Mouse (Mus musculus) cortical plate, adult 2 months (tissue): ENCODE results near the gene Rpsa. TPM values are rescaled to one million over a fixed set of nuclear protein-coding genes. Genes with fewer than 3 reads are reported as not detected.

Source experiments
- H3K27ac ChIP-seq: fragments of 200-500 bp; 2 replicates; pipeline ENCODE4 v1.5.1; 2012; ENCODE audit warnings: low read length, control low read depth, inconsistent platforms; ENCODE audit not compliant: insufficient read depth
- H3K4me1 ChIP-seq: fragments of 200-500 bp; 2 replicates; pipeline ENCODE4 v1.6.1; 2011; ENCODE audit warnings: low read length; ENCODE audit not compliant: control insufficient read depth, insufficient read depth
- H3K4me3 ChIP-seq: fragments of 200-500 bp; 2 replicates; pipeline ENCODE4 v1.5.1; 2011; ENCODE audit warnings: mild to moderate bottlenecking, low read length, control low read depth; ENCODE audit not compliant: insufficient read depth
- CTCF ChIP-seq: fragments of 200-500 bp; IDR thresholded peaks from 2 replicates; pipeline ENCODE4 v1.5.1; 2011; ENCODE audit warnings: mild to moderate bottlenecking, control low read depth, low read length; ENCODE audit not compliant: insufficient read depth; ENCODE audit errors: extremely low read depth
- POLR2A ChIP-seq: fragments of 200-500 bp; IDR thresholded peaks from 2 replicates; pipeline ENCODE4 v1.6.1; 2011; ENCODE audit warnings: mild to moderate bottlenecking, low read length, control low read depth; ENCODE audit not compliant: insufficient read depth; ENCODE audit errors: extremely low read depth
- polyA plus RNA-seq: library from polyadenylated mRNA; depleted of rRNA; stranded (reverse); fragments of >200 nt; gene quantifications from 2 replicates; pipeline ENCODE4 v1.2.3, GENCODE M21; 2012

Gene Rpsa
- polyA plus RNA-seq, 1 experiment = 968 TPM

DNA sequence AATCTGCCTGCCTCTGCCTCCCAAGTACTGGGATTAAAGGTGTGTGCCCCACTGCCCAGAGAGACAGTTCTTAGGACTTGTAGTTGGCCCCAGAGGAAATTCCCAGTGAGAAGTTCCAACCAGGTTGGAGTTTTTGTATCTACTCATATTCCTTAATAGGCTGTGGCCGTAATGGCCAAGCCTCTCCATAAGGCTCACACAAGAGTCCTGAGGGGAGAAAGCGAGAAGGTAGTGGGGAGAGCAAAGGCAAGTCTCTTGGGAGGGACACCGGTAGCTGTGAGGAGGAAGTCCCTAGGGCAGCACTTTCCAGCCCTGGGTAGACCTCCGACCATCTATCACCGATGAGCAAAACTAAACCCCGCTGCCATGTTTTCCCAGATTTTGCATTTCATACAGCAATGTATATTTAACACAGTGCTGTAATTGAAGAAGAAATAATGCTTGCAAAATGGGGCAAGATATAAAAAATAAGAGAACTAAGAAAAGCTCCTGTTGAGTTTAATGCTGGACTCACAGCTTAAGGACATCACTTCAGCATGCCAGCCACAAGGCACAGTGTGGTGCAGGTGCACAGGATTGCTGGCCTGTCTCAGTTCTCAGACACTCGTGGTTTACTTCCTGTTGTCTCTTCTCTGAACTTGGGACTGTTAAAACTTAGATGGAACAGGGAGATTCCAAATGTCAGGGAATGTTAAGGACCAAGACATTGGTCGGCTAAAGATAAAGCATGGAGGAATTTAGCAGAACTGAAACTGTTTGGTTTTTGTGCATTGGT lies 5.7 kb downstream of the Rpsa start:
- no peak overlapping the region for H3K4me3 ChIP-seq
- no peak overlapping the region for H3K27ac ChIP-seq
- H3K4me1 ChIP-seq = peaks cover 7% of the 10 kb centered on the region
- no peak for TF ChIP-seq CTCF
- TF ChIP-seq POLR2A = no peak

DNA sequence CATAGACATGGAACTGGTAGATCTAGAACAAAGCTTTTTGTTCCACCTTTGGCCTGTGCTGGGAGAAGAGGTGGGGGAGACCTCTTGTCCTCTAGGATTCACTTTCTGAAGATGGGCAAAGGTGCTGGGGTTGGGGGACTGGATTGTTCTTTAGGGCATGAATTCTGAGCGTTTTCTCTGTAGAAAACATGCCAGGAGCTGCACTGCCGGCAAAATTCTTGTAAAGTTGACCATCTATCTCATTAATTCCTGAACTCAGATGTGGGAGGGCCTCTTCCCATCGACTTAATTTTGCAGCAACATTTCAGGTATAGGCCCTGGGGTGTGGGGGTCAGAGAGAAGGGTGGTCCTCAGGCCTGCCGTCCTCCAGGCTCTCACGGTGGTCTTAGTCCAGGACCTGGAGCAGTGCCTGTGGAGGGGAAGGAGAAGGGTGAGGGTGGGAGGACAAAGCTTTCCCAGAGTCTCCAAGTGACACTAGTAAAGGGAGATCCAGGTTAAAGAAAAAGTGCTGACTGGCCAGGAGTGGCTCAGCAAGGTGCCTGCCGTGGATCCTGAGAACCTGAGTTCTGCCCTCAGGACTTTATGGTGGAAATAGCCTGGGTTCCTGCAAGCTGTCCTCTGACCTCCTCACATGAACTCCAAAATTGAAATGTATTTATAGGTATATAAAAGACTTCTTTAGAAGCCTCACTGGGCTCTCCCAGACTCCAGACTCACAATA lies 6.4 kb downstream of the Rpsa start:
- Histone ChIP-seq H3K27ac (no peak overlapping the region), H3K4me3 (no peak overlapping the region), H3K4me1 (peaks cover 3% of the 10 kb centered on the region)
- TF ChIP-seq CTCF (no peak), POLR2A (0 out of 2 replicates have a peak, but pooled peaks have one; percentile 17)

DNA sequence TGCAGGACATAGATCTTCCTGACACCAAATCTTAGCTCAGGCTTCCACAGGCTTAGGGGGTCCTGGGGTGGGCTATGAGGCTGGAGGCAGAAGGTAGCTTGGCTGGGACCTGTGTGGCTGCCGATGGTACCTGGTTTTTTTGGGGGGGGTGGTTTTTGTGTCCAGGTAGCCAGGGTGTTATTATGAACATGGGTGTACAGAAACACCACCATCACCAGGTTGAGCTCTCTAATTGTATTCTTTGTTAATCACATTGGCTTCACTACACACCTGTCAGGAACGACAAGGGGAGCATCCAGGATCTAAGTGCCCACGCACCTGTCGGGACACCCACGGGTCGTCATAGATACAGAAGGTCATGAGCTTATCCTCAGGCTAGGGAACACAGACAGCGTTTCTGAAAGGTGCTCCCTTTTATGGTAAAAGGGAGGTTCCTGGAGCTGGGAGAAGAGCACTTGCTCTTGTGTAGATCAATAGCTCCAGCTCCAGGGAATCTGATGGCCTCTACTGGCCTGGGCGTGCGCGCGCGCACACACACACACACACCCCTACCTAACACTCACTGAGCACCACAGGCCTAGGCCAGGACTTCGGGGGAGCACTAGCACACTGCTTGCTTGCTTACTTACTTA lies 7.2 kb downstream of the Rpsa start:
- no peaks in the 10 kb centered on the region for H3K4me1 ChIP-seq
- H3K4me3 ChIP-seq = no peak overlapping the region
- H3K27ac ChIP-seq = no peak overlapping the region
- TF ChIP-seq POLR2A (no peak), CTCF (no peak)

- H3K4me1 ChIP-seq = no peaks in the 10 kb centered on the region
These were observed 8.0 kb downstream of the Rpsa start for GRCm38 (mm10) chr9:120135454-120135853.

DNA sequence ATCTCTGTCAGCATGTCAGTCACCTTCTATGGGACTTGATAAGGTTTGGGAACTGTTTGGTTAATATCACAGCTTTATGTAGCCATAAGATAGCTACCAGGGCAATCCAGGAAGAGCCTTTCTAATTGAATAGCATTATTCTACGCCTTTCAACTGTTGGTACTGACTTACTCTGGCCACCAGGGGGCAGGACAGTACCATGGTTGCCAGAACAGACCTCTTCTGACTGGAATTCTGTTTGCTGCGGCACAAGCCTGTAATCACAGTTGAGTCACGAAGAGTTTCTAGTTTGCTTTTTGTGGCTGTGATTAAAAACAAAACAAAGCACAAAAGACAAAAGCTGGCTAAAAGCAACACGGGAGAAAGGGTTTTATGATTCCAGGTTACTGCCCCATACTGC lies 13.2 kb downstream of the Rpsa start:
- H3K27ac ChIP-seq = no peak overlapping the region
- no peak overlapping the region for H3K4me3 ChIP-seq
- TF ChIP-seq POLR2A = no peak
- TF ChIP-seq CTCF = peak; percentile 97
- H3K4me1 ChIP-seq = no peaks in the 10 kb centered on the region

More at GRCm38 (mm10) chr9:120135454-120135853, 8.0 kb downstream of the Rpsa start:
- Histone ChIP-seq H3K27ac (no peak overlapping the region), H3K4me3 (no peak overlapping the region)
- TF ChIP-seq POLR2A = no peak
- TF ChIP-seq CTCF = no peak

GRCm38 (mm10) chr9:120144474-120144873 lies 17.0 kb downstream of the Rpsa start:
- TF ChIP-seq CTCF (no peak), POLR2A (no peak)
- no peaks in the 10 kb centered on the region for H3K4me1 ChIP-seq
- no peak overlapping the region for H3K4me3 ChIP-seq
- peak overlapping the region; percentile 61 for H3K27ac ChIP-seq

GRCm38 (mm10) chr9:120149222-120149828 lies 21.8 kb downstream of the Rpsa start, which contains the start of gene Mobp:
Gene Mobp, plus strand, starts transcription at chr9:120149707.
- H3K27ac ChIP-seq = peak within 1 kb of the TSS; percentile 69
- no peak for TF ChIP-seq CTCF
- TF ChIP-seq POLR2A = peak; percentile 48; the same call in 1 of the 2 replicates
- no peaks in the 10 kb centered on the region for H3K4me1 ChIP-seq
- H3K4me3 ChIP-seq = 0 out of 2 replicates have a peak within 1 kb of the TSS, but pooled peaks have one; percentile 17

GRCm38 (mm10) chr9:120151152-120151551 lies 23.7 kb downstream of the Rpsa start:
- H3K4me3 ChIP-seq = peak overlapping the region; percentile 17; the same call in 1 of the 2 replicates
- no peaks in the 10 kb centered on the region for H3K4me1 ChIP-seq
- no peak for TF ChIP-seq CTCF
- TF ChIP-seq POLR2A = no peak
- H3K27ac ChIP-seq = peak overlapping the region; percentile 69; the same call in 1 of the 2 replicates

GRCm38 (mm10) chr9:120151906-120152399 lies 24.5 kb downstream of the Rpsa start:
- TF ChIP-seq CTCF = no peak
- H3K4me3 ChIP-seq = peak overlapping the region; percentile 17; the same call in 1 of the 2 replicates
- H3K4me1 ChIP-seq = no peaks in the 10 kb centered on the region
- 0 out of 2 replicates have a peak overlapping the region, but pooled peaks have one; percentile 47 for H3K27ac ChIP-seq
